Mouse (Mus musculus) kidney, adult 2 months (tissue): ENCODE data around the gene Klhdc7a.

Source experiments
- CTCF ChIP-seq: fragments of 200-500 bp; conservative IDR thresholded peaks from 2 replicates; pipeline ENCODE4 v1.5.1; 2011; ENCODE audit warnings: low read depth, mild to moderate bottlenecking, control low read depth, low read length, moderate library complexity, mixed read lengths; ENCODE audit not compliant: insufficient read depth, insufficient read length
- POLR2A ChIP-seq: fragments of 200-500 bp; IDR thresholded peaks from one replicate; pipeline ENCODE4 v1.6.1; 2011; ENCODE audit warnings: low read depth, low read length, control low read depth

GRCm38 (mm10) chr4:140010728-140011470 is 43.1 kb upstream of the Klhdc7a start:
- TF ChIP-seq CTCF (no peak), POLR2A (no peak)
